Mouse (Mus musculus): Measurements from ENCODE around the gene D330020A13Rik.

GRCm38 (mm10) chr6:120254640-120255039, 39.5 kb upstream of the D330020A13Rik start:
- no peak for TF ChIP-seq CTCF (IDR thresholded peaks at IDR 0.05)
- TF ChIP-seq EP300 (IDR thresholded peaks at IDR 0.05): no peak

Measured in lung, postnatal 0 days (tissue).